Mouse (Mus musculus): Measurements from ENCODE around the gene Lce1b.

DNA sequence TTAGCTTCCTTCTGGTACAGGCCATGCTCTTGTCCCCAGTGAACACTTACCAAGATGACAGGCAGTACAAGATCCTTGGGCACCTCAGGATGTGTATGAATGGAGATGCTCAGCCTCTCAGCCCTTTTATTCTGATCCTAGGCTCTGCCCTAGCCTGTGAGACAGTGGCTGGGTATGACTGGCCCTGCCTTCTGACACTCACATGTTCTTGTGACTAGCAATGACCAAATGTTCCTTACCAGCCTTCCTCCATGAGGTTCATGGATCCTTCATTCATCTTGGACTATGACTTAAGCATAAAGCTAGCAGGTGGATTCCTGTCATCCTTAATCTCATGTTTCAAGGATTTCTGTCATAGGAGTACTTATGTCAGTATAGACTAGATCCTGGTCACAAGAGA is 13.5 kb upstream of the Lce1b start, which contains the start of gene Lce1a2:
- TF ChIP-seq POLR2A (IDR thresholded peaks at IDR 0.05; ENCODE audit: borderline replicate concordance, extremely low read depth, low read depth, low read length) (no peak), CTCF (IDR thresholded peaks at IDR 0.05; ENCODE audit: insufficient read depth, low read length) (no peak)

Data from lung, adult 2 months (tissue).